In genomic region chr8:86787891-86788420, GRCm38 (mm10) we compare ENCODE assay signal across 10 mouse cellular contexts. TPM values are rescaled to one million over a fixed set of nuclear protein-coding genes. Genes with fewer than 3 reads are reported as not detected.
DNase-seq lines count a peak whose midpoint lies in the region; ATAC-seq lines count a peak whose summit lies in the region.
"Had no signal": no experiment of that assay in that cellular context is flagged by ENCODE, and none has a peak within 500 bp of the region (broad histone marks: within the 10 kb centered on the region; RNA-seq: fewer than 3 reads in every experiment).

No protein-coding gene starts in this region.

- H3K9me3 ChIP-seq in embryonic facial prominence, embryonic 13.5 days = no peaks in the 10 kb centered on the region
- H3K9me3 ChIP-seq in hindbrain, embryonic 14.5 days (ENCODE audit: control insufficient read depth, low read length) = no peaks in the 10 kb centered on the region
- no peaks in the 10 kb centered on the region for H3K9me3 ChIP-seq in midbrain, embryonic 11.5 days (ENCODE audit: control insufficient read depth, low read length)
- H3K9me3 ChIP-seq: hindbrain, embryonic 12.5 days had no signal

- H3K4me1 ChIP-seq in embryonic facial prominence, embryonic 13.5 days = peaks cover 14% of the 10 kb centered on the region
- H3K4me1 ChIP-seq in hindbrain, embryonic 14.5 days (replicated peaks; ENCODE audit: control insufficient read depth, insufficient read depth, low read length) = 0 out of 2 replicates have a peak, but pooled peaks cover 3% of the 10 kb centered on the region
- no peaks in the 10 kb centered on the region for H3K4me1 ChIP-seq in midbrain, embryonic 11.5 days (ENCODE audit: control insufficient read depth, insufficient read depth, low read length)

- H3K9ac ChIP-seq in embryonic facial prominence, embryonic 13.5 days = no peak overlapping the region
- H3K9ac ChIP-seq in hindbrain, embryonic 14.5 days = no peak overlapping the region
- H3K9ac ChIP-seq in midbrain, embryonic 11.5 days (ENCODE audit: low read length) = no peak overlapping the region
- H3K9ac ChIP-seq: hindbrain, embryonic 12.5 days had no signal

- H3K4me3 ChIP-seq in embryonic facial prominence, embryonic 13.5 days = no peak overlapping the region
- no peak overlapping the region for H3K4me3 ChIP-seq in hindbrain, embryonic 14.5 days (replicated peaks; ENCODE audit: low read length)
- no peak overlapping the region for H3K4me3 ChIP-seq in midbrain, embryonic 11.5 days (ENCODE audit: low read depth, low read length)
- H3K4me3 ChIP-seq: hindbrain, embryonic 12.5 days had no signal

- H3K4me2 ChIP-seq in embryonic facial prominence, embryonic 13.5 days = 0 out of 2 replicates have a peak overlapping the region, but pooled peaks have one; percentile 5
- no peak overlapping the region for H3K4me2 ChIP-seq in hindbrain, embryonic 14.5 days (replicated peaks)
- H3K4me2 ChIP-seq in midbrain, embryonic 11.5 days = no peak overlapping the region
- H3K4me2 ChIP-seq: hindbrain, embryonic 12.5 days had no signal

- peak; percentile 58 for DNase-seq in adrenal gland, postnatal 14 days
- no peak for DNase-seq in adrenal gland, postnatal 4 days (ENCODE audit: low spot score in 2 of 2)
- DNase-seq in heart, postnatal 25 days (ENCODE audit: low spot score) = peak; percentile 57
- peak; percentile 46 for DNase-seq in lung, postnatal 14 days
- DNase-seq in hindbrain, embryonic 14.5 days (ENCODE audit: low spot score) = no peak
- no peak for DNase-seq in midbrain, embryonic 11.5 days (ENCODE audit: low spot score, missing footprints)
- no peak for DNase-seq in cerebellum, adult 9-10 months
- DNase-seq: B cell, adult 2 months had no signal

- intact Hi-C loops in heart, postnatal 25 days (cut with DNase I) = loop anchor here (5.0 kb wide), 1 partner anchor 114 kb away; no protein-coding TSS in a partner anchor

- H3K27ac ChIP-seq in embryonic facial prominence, embryonic 13.5 days = peak overlapping the region; percentile 71
- H3K27ac ChIP-seq in hindbrain, embryonic 14.5 days = no peak overlapping the region
- H3K27ac ChIP-seq in midbrain, embryonic 11.5 days (ENCODE audit: low read depth, low read length) = no peak overlapping the region

- H3K36me3 ChIP-seq in embryonic facial prominence, embryonic 13.5 days = no peaks in the 10 kb centered on the region
- no peaks in the 10 kb centered on the region for H3K36me3 ChIP-seq in hindbrain, embryonic 14.5 days (replicated peaks; ENCODE audit: control insufficient read depth, insufficient read depth)
- no peaks in the 10 kb centered on the region for H3K36me3 ChIP-seq in midbrain, embryonic 11.5 days (ENCODE audit: control insufficient read depth, insufficient read depth, low read length)
- H3K36me3 ChIP-seq: hindbrain, embryonic 12.5 days had no signal

- no peak for ATAC-seq in embryonic facial prominence, embryonic 13.5 days (ENCODE audit: insufficient number of reproducible peaks, insufficient read depth, low FRiP score, low TSS enrichment, low read depth)
- no peak for ATAC-seq in hindbrain, embryonic 14.5 days (ENCODE audit: low FRiP score)
- ATAC-seq in midbrain, embryonic 11.5 days (ENCODE audit: low FRiP score) = no peak

- no peaks in the 10 kb centered on the region for H3K27me3 ChIP-seq in embryonic facial prominence, embryonic 13.5 days
- no peaks in the 10 kb centered on the region for H3K27me3 ChIP-seq in hindbrain, embryonic 14.5 days (ENCODE audit: control insufficient read depth, insufficient read depth, low read length)
- no peaks in the 10 kb centered on the region for H3K27me3 ChIP-seq in midbrain, embryonic 11.5 days (ENCODE audit: control insufficient read depth, insufficient read depth, low read length)
- H3K27me3 ChIP-seq: hindbrain, embryonic 12.5 days had no signal

- 62% methylated on average over 12 of the region's 12 CpGs for WGBS in embryonic facial prominence, embryonic 13.5 days
- WGBS in hindbrain, embryonic 14.5 days = 84% methylated on average over 12 of the region's 12 CpGs
- WGBS in midbrain, embryonic 11.5 days = 84% methylated on average over 12 of the region's 12 CpGs

RNA-seq across cellular contexts. Expression of gene Siah1a, which starts 42.2 kb away (rescaled TPM):
- total RNA-seq in adrenal gland, postnatal 14 days (2021) = 19.4 and 20.2 TPM in 2 replicates
- total RNA-seq in adrenal gland, postnatal 4 days (2021) = 10 to 100 TPM; 32.0 to 35.5 TPM
- polyA plus RNA-seq in embryonic facial prominence, embryonic 13.5 days (2015; fragmentation: Nextera tagmentation; extraction: Ambion mirVana) = 58.1 and 59.0 TPM in 2 replicates
- 10 to 100 TPM; 14.9 to 15.6 TPM for total RNA-seq in heart, postnatal 25 days (2021)
- polyA plus RNA-seq in hindbrain, embryonic 14.5 days (2014; fragmentation: Nextera tagmentation; extraction: Ambion mirVana) = 80.1 and 84.6 TPM in 2 replicates
- 77.6 and 90.5 TPM in 2 replicates for polyA plus RNA-seq in midbrain, embryonic 11.5 days (2014; fragmentation: Nextera tagmentation; extraction: Ambion mirVana)

RNA-seq across cellular contexts. Expression of gene Gm10638, which starts 42.5 kb away (rescaled TPM):
- 2.7 and 4.4 TPM in 2 replicates for total RNA-seq in adrenal gland, postnatal 14 days (2021)
- total RNA-seq in adrenal gland, postnatal 4 days (2021) = 1 to 10 TPM; 4.2 to 5.2 TPM
- polyA plus RNA-seq in embryonic facial prominence, embryonic 13.5 days (2015; fragmentation: Nextera tagmentation; extraction: Ambion mirVana) = 4.8 and 6.1 TPM in 2 replicates
- 1 to 10 TPM; 2.1 to 3.0 TPM for total RNA-seq in heart, postnatal 25 days (2021)
- 6.5 and 7.1 TPM in 2 replicates for polyA plus RNA-seq in hindbrain, embryonic 14.5 days (2014; fragmentation: Nextera tagmentation; extraction: Ambion mirVana)
- polyA plus RNA-seq in midbrain, embryonic 11.5 days (2014; fragmentation: Nextera tagmentation; extraction: Ambion mirVana) = 6.1 and 7.8 TPM in 2 replicates

Comparison
In these comparisons a context has a peak if more than half of its experiments do, and no peak if none do; other contexts are left out.
1. DNase-seq: peak in adrenal gland, postnatal 14 days (single experiment), heart, postnatal 25 days (single experiment) and lung, postnatal 14 days (single experiment); none in adrenal gland, postnatal 4 days (0 of 2), hindbrain, embryonic 14.5 days (single experiment), midbrain, embryonic 11.5 days (single experiment) and cerebellum, adult 9-10 months (single experiment).